Mouse (Mus musculus) left cerebral cortex, adult 8-10 months (tissue): Measurements from ENCODE around the gene Siae. TPM values are rescaled to one million over a fixed set of nuclear protein-coding genes. Genes with fewer than 3 reads are reported as not detected.

Source experiments
- DNase-seq, 2 experiments: peaks; one replicate each; pipeline ENCODE4 v3.0.0; 2022; ENCODE audit warnings: low spot score in 2 of 2
- total RNA-seq, 4 experiments: library from RNA; stranded (reverse); gene quantifications; 2 replicates each; pipeline ENCODE4 v1.2.4; 2022

Gene Siae
- total RNA-seq, 4 experiments from 2014 or later = 15.0 to 18.3 (median 16.8) TPM

DNA sequence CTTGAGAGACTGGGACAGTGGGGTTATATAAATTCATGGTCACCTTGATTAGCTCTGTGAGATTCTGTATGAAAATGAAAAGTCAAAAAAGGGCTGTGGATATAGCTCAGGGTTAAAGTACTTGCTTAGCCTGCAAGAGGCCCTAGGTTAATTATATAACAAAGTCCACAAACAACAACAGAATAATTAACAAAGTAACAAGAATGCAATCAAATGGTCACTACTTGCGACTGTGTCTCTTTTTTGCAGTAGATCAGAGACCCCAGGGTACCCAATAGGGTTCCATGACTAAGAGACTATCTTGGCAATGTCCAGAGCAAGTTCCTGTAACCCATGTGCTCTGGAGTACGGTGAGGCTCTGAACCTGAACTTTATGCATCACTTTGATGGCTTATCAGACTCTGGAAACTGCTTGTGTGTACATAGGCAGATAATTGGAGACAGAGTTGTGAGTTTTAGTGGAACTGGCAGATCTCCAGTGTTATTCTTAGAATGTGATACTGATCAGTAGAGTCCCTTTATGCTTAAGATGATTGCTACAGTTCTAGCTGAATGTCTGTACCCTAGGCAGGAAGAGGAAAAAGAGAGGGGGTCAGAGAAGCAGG is 13.8 kb downstream of the Siae start:
- no peak for DNase-seq

DNA sequence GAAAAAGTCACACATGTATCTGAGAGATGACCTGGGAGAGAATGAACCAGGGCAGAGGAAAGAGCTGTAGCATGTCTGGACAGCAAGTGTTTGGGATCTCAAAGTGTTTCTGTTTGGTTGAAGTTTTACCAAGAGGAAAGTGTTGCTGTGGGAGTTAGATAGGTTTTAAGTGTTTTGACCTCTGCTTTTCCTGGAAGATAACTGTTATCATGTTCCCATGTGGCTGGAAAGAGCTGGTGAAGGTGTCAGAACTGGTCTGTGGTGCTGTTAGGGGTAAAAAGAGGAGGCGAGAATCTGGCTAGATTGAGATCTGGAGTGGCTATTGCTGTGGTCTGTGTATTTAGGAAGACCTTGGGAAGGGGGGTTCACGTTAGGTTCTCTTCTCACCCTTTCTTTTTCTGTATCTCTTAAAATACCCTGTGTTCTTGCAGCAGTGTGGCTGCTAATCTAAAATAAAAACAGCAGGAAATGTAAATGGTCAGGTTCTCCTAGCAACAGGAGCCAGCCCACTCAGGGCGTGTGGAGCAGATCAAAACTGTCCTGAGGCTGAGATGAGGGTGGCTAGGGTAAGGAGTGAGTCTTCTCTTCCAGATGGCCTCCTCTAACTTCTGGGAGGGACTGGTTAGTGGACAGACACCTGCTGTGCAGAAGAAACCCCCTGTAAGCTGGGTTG is 16.8 kb downstream of the Siae start:
- DNase-seq = no peak

DNA sequence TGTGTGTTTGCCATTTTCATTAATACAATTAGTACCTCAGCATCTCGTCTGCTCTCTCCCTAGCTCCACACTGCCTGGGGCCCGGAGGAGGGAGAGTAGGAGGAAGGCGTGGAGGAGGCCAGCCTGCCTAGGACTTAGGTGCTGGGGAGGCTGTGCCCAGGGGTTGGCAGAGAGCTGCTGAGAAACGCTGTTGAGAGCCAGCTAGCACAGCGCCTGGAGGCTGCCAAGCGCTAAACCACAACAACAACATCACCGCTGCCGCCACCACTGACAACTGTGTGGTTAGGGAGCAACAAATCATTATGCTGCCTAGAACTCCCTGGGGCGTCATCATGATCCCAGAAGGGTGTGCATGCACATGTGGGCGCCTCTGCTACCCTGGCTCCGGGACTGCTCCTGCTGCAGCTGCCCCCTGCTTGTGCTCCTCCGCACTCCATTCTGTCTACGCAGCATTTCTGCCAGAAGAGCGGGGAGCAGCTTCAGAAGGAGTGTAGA is 21.0 kb downstream of the Siae start:
- peak; percentile 60 to 76 for DNase-seq

DNA sequence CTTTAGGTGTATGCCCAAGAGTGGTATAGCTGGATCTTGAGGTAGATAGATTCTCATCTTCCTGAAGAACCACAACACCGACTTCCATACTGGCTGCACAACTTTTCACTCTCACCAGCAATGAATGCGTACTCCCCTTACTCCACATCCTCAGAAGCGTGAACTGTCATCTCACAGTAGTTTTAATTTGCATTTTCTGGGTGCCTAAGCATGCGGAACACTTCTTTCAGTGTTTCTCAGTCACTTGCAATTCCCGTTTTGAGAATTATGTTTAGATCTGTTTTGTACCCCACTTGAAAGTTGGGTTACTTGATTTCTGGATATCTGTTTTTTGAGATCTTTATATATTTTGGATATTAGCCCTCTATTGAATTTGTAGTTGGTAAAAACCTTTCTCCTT is 28.1 kb downstream of the Siae start:
- DNase-seq = no peak

DNA sequence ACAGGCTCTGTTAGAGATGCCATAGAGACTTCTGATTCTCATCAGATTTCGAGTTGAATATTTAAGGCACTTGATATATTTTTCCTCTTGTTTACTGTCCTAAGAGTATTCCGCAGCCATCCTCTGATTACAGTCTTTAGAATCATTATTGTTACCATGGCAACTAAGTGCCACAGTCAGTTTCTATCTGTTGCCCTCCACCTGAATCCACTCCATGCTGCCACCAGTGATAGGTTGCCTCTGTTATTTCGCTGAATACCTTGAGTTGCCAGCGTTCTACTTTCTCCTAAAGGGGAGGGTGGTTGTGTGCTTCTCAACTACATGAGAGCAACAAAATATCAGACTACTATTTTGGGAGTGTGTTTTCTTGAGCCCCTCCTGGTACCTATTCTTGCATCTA is 31.2 kb downstream of the Siae start:
- no peak for DNase-seq

DNA sequence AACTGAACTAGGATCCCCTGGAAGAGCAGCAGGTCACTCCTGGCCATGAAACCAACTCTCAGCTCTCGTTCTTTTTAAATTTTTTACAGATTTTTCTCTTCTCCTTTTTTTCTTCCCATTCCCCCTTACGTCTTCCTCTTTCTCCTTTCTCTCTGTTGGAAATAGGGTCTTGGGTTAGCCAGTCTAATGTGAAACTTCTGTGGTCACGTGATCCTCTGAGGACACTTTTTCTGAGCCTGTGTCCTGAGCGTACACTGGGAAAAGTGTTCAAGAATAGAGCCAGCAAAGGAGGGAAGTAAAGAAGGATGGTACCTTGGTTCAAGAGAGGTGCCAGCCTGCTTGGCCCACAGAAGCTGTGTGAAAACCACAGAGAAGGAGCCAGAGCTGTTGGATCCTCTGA is 34.9 kb downstream of the Siae start:
- DNase-seq = no peak

DNA sequence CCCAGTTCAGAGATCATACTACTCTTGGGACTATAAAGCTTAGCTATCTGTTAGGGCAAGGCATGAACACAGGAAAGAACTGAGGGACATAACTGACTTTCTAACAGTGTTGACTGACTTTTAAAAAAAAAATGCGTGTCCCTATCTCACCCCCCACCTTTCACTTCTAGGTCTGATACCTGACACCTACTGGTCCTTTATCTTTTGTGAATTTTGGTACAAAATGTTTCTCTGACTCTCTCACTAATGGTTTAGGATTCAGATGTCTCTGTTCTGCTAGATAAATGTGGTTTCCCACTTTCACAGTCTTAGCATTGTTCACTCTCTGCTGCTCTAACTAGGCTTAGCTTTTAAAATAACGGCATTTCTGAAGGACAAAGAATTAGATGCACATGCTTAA is 36.5 kb downstream of the Siae start:
- DNase-seq = no peak

DNA sequence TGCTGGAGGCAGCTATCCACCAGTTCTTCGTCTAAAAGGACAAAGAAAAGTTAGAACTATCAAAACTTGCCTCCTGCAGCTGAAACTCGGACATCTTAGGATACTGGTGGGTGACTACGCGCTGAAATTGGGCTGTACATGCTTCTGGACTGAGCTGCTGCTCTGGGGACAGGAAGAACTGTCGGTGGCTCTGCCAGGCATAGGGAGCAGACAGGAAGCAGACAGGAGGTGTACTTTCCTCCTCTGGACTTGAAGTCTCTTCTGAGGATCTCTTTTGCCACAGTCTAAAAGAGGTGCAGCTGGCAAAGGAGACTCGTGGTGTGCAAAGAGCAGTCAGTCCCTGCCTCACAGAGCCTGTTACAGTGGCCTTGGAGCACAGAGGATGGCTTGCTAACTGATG is 37.1 kb downstream of the Siae start:
- DNase-seq = no peak

DNA sequence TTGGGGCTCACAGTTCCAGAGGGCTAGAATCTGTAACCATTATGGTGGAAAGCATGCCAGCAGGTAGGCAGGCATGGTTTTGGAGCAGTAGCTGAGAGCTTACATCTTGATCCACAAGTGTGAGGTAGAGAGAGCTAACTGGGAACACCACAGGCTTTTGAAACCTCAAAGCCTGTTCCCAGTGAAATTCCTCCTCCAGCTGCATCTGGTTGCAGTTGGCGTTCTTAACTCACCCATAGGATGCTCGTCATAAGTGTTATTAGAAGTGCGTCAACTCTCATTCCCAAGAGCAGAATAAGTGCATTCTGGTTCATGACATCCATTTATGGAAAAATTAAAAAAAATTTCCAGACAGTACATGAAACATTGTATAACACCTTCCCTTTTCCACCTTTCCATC is 38.2 kb downstream of the Siae start:
- DNase-seq = no peak

DNA sequence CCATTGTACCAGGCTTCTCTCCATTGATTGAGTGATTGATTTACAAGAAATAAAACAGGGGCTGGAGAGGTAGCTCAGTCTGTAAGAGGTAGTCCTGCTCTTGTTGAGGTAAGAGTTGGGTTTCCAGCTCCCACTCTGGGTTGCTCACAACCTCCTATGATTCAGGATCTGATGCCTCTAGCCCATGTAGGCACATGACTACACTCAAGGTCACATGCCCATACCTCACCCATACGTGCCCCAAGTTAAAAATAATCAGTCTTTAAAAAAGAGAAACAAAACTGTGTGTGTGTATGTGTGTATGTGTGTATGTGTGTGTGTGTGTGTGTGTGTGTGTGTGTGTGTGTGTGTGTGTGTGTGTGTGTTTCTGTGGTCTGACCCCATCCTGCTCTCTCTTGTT is 40.1 kb downstream of the Siae start:
- no peak for DNase-seq

DNA sequence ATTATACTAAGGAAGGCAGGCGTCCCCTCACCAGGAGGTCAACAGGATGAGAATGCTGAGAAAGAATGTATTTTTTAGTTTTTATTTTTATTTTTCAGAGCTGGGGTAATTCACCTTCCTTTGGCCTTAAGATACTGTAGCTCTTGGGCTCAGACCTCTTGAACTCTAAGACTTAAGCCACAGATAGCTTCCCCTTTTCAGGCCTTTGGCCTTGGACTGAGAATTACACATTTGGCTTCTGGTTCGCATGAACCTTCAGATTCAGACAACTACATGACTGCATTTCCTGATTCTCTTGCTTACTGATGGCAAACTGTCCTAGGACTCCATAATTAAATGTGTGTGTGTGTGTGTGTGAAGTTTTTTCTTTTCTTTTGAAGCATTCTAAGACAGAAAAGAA is 43.1 kb downstream of the Siae start:
- DNase-seq = no peak

DNA sequence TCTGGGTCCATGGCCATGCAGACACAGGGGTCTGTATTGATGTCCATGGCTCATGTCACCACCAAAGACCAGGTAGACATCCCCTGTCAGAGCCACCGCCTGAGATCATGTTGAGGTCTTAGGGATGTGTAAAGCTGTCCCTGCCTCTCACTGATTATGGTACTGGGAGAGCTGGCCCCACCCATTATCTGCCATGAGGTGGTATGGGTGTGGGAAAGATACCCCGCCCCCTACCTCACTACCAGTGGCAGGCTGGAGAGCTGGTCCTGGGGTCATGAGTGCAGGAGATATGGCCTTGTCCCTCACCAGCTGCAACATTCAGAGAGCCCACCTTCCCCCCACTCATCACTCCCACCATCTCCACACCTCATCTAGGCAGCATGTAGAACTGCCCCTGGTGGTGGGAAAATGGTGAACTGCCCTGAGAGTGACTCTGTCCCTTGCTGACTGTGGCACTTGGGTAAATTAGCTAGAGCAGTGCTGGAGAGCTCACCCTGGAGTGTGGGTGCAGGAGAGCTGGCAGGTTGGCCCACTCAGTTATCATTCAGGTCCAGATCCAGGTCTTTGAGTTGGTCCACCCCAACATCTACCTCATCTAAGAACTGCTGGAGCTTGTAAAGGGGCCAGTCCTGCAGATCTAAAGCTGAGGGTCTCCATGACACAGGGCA is 45.2 kb downstream of the Siae start:
- no peak for DNase-seq

DNA sequence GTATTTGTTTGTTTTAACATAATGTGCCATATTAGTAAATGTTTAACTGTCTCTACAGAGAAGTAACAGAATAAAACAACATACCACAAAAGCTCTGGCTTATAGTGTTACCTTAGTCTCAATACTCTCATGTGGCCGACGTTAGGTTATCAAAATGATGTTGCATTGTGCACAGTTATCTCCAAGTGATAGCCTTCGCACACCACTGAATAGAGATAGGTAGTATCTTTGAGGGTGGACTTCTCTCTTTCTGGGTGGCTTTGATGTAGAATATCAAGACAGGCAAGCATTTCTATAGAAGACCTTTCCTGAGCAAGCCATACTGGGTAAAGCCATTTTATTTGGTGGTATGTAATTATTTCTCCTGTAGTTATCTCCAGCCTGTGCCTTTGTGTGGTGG is 49.6 kb downstream of the Siae start:
- no peak for DNase-seq

DNA sequence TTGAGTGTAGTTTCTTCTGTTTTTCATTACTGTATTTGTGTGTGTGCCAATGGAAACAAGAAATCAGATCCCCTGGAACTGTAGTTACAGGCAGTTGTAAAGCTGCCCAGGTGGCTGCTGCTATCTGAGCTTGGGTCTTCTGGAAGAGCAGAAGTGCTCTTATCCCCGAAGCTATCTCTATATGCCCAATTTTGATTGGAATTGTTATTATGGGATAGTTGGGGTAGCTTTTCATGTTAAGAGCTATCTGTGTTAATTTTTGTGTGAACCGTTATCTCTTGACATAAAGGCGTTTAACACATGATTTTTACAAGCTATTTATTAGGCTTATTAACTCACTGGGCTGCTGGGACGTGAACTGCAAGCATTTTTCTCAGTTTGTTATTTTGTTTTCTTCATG is 54.1 kb downstream of the Siae start:
- DNase-seq = no peak

DNA sequence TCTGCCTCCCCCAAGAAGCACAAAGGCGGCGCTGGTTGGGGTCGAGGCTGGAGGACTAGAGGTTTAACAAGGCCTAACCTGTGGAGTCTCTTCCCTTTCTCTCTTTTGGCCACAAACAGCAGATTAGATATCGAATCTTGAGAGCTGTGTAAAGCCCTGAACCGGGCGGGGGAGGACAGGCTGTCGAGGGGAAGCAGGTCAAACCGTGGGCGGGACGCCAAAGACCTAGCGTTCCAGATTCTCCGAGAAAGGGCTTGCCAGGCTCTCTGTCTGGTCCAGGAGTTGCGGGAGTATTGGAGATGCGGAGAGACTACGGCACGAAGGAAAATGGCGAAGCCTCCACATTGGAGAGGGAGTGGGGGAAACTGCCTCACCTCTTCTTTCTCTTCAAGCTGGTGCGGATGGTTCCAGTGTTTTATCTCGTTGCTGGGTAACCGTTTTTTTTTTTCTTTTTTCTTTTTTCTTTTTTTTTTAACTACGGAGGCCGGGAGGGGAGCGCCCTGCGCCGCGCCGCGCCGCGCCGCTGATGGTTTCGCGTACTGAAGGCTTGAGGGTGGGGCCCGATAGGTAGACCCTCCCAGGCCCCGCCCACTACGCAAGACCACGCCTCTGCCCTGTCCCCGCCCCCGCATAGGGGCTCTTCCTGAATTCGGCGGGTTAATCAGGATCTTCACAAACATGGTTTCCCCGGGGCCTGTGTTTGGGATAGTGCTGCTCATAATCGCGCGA is 57.8 kb downstream of the Siae start, which contains the start of gene Spa17:
Spa17 (minus strand) TSS at position 541 of the 729 bp plus-strand sequence.
- DNase-seq = peak; percentile 74 to 89

DNA sequence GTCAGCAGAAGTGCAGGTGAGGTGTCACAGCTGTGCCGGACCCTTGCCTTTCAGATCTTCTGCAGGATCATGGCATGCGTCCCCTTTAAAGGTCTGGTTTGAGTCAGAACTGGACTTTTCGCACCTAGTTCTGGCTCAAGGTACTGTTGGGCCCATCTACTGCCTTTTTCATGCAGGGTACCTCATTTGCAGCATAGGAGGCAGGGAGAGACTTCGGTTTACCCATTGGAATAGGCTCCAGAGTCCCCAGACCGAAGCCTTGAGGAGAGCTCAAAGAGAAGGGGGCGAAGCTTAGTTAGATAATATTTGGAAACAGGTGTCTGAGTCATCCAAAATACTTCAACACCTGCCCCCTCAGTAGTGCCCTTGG is 58.4 kb downstream of the Siae start:
- no peak for DNase-seq

DNA sequence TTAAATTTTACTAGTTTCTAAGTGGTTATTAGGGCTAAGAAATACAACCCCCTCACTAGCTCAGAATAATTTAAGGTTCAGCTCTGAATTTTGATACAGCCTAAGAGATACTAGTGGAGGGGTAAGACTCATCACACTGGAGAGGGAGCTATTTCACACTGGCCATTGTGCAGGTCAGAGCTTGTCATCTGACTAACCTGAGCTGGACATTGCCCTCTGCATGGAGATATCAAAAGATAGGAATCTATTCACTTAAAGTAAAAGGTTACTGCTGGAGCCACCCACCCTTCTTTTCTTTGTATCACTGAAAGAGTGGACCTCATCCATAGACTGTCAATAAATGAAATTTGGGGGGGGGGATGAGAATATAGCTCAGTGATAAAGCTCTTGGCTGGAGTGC is 58.8 kb downstream of the Siae start:
- DNase-seq = no peak

DNA sequence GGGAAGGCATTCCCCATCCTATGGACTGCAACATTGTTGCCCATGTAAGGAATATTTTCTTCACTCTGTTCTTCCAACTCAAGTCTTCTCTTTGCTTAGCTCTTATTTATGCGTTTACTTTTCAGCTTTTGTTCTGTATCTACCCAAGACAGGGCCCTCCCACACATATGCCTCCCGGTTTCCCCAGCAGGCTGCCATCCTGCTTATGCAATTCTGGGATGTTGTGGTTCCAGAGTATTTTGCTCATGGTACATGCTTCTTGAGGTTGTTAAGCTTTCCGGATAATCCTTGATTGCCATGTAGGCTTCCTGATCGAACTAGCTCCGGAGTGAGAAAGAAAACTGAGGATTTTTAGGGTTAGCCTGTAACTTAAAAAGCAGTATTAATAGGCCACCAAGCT is 59.7 kb downstream of the Siae start:
- peak in 1 of 2 experiments; percentile 58 for DNase-seq

DNA sequence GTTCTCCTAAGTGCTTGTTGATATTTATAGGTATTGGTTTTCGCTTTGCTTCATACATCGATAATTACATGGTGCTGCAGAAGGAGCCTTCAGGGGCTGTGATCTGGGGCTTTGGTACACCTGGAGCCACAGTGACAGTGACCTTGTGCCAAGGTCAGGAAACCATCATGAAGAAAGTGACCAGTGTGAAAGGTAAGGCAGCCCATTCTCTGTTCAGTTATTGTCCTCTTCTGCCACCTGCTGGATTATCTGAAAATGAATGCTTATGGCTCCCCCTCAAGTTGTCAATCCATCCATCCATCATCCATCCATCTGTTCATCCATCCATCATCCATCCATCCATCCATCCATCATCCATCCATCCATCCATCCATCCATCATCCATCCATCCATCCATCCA is 61.3 kb downstream of the Siae start:
- no peak for DNase-seq

DNA sequence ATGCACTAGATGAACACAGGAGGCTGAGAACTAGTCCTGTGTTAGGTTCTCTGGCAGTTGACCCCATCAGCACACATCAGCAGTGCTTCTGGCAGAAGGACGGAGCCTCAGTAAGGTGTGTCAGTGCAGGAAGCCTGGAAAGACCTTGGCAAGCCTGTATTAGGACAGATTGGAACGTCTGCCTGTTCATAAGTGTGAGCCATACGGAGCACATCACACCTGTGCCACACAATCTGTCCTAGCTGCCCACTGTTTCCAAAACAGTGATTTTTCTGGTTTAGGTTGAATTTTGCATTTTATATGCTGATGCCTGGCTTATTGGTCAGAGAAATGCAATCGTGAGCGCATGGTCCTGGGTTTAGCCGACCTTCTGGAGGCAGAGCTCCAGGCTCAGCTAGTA is 65.8 kb downstream of the Siae start:
- DNase-seq = peak in 1 of 2 experiments; percentile 61

DNA sequence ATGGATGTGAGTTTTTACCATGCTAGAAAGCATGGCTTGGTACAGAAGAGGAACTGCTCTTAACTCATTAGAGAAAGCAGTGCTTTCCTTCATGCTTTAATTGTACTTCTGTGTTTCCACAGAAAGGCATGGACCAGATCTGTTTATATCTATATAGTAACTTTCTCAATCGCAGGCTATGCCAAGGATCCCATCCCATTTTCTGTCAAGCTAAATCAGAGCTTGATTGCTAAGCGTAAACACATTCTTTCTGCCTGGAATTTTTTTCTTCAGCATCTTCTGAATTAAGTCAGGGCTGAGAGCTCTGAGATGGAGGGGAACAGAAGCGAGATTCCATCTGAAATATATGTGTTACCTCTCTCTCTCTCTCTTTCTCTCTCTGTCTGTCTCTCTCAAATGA is 68.5 kb downstream of the Siae start:
- DNase-seq = no peak

DNA sequence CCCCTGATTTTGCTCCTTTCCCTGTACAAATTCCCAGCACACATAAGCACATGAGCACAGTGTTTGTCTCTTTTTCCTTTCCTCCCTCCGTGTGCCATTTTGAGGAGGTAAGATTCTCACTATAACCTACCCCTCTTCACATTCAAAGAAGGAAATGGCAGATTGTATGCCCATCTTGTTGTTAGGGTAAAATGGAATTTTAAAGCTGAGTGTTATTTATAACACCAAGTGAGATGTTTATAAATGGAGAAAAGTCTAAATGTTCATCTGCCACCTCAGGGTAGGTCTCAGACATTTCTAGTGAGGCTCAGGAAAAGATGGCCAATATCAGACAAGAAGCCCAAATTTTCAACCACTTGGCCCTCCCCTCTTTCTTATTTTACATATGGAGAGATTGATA is 69.0 kb downstream of the Siae start:
- no peak for DNase-seq
